Mouse (Mus musculus): ENCODE data around the gene Tm9sf3. TPM values are rescaled to one million over a fixed set of nuclear protein-coding genes. Genes with fewer than 3 reads are reported as not detected.

Tm9sf3 gene
- total and polyA plus RNA-seq, 3 experiments: 34.3 to 114 (median 103) TPM

DNA sequence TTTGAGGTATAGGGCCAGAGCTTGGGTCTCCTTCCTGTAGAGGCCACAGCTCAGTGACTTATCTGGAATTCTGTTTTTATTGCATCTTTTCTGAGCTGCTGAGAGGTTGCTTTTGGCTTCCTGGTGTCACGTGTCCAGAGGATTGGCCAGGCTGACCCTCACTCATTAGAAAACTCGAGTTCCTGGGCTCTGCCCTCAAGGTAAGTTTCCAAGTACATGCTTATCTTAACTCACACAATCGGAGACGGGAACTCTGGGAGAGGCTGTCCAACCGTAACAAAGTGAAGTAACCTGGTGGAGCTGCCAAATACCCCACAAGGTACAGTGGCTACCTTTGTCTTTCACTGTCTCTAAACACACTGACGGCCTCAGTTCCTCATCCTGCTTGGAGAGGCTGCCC lies 39.6 kb upstream of the Tm9sf3 start:
- no peaks in the 10 kb centered on the region for H3K9me3 ChIP-seq (replicated peaks; ENCODE audit: insufficient read depth, low read length)
- no peak for TF ChIP-seq JUND (IDR thresholded peaks at IDR 0.05; ENCODE audit: low read depth, low read length)
- no peak for TF ChIP-seq ZKSCAN1 (IDR thresholded peaks at IDR 0.05; ENCODE audit: low read depth, low read length)
- no peak for TF ChIP-seq CHD2 (IDR thresholded peaks at IDR 0.05; ENCODE audit: low read length)
- no peak for TF ChIP-seq TAL1 (IDR thresholded peaks at IDR 0.05; ENCODE audit: low read length)
- no peak for TF ChIP-seq ZC3H11A (IDR thresholded peaks at IDR 0.05; ENCODE audit: low read depth, low read length)
- TF ChIP-seq ELF1 (IDR thresholded peaks at IDR 0.05; ENCODE audit: low read depth, low read length): no peak
- TF ChIP-seq E2F4 (IDR thresholded peaks at IDR 0.05; ENCODE audit: borderline replicate concordance, low read depth, low read length): no peak
- TF ChIP-seq TBP (IDR thresholded peaks at IDR 0.05; ENCODE audit: low read depth, low read length): no peak
- TF ChIP-seq POLR2AphosphoS5 (IDR thresholded peaks at IDR 0.05; ENCODE audit: borderline replicate concordance, low read depth, low read length): no peak
- TF ChIP-seq MXI1 (IDR thresholded peaks at IDR 0.05; ENCODE audit: low read depth, low read length): no peak
- TF ChIP-seq UBTF (IDR thresholded peaks at IDR 0.05; ENCODE audit: borderline replicate concordance, insufficient read depth, low read depth, low read length): no peak
- TF ChIP-seq SIN3A (IDR thresholded peaks at IDR 0.05; ENCODE audit: low read length): no peak
- TF ChIP-seq POLR2A (IDR thresholded peaks at IDR 0.05; ENCODE audit: control insufficient read depth in 1 of 2, insufficient read depth in 1 of 2, low read depth in 1 of 2, low read length in 2 of 2, poor library complexity in 1 of 2): no peak
- TF ChIP-seq SMC3 (IDR thresholded peaks at IDR 0.05; ENCODE audit: low read depth, low read length): no peak
- TF ChIP-seq CTCF (IDR thresholded peaks at IDR 0.05 in 2 of 3, conservative IDR thresholded peaks at IDR 0.05 in 1 of 3; ENCODE audit: control insufficient read depth in 1 of 3, insufficient read depth in 1 of 3, low read depth in 2 of 3, low read length in 3 of 3, poor library complexity in 1 of 3, severe bottlenecking in 1 of 3): no peak
- TF ChIP-seq TCF12 (IDR thresholded peaks at IDR 0.05; ENCODE audit: low read depth, low read length): no peak
- no peak overlapping the region for H3K27ac ChIP-seq (ENCODE audit: control insufficient read depth, low read depth, low read length)
- H3K4me3 ChIP-seq (ENCODE audit: control insufficient read depth in 1 of 2, insufficient read depth in 1 of 2, low read depth in 2 of 2, low read length in 2 of 2): no peak overlapping the region
- no peak for DNase-seq (ENCODE audit: low read depth, low spot score)
- no peaks in the 10 kb centered on the region for H3K79me2 ChIP-seq (ENCODE audit: control insufficient read depth, insufficient read depth, low read length, poor library complexity)
- H3K9ac ChIP-seq (ENCODE audit: control insufficient read depth, low read depth, low read length, poor library complexity, severe bottlenecking): no peak overlapping the region
- H3K4me1 ChIP-seq (ENCODE audit: control insufficient read depth in 1 of 2, insufficient read depth in 2 of 2, low read length in 2 of 2): no peaks in the 10 kb centered on the region
- no peaks in the 10 kb centered on the region for H3K36me3 ChIP-seq (ENCODE audit: control insufficient read depth in 1 of 2, insufficient read depth in 2 of 2, low read length in 2 of 2)
- no peaks in the 10 kb centered on the region for H3K27me3 ChIP-seq (ENCODE audit: control insufficient read depth in 1 of 2, insufficient read depth in 2 of 2, low read length in 2 of 2)

GRCm38 (mm10) chr19:41301856-41302255 lies 38.1 kb upstream of the Tm9sf3 start:
- no peak overlapping the region for H3K9ac ChIP-seq (ENCODE audit: control insufficient read depth, low read depth, low read length, poor library complexity, severe bottlenecking)
- H3K79me2 ChIP-seq (ENCODE audit: control insufficient read depth, insufficient read depth, low read length, poor library complexity): no peaks in the 10 kb centered on the region
- DNase-seq (ENCODE audit: low read depth, low spot score): no peak
- no peaks in the 10 kb centered on the region for H3K36me3 ChIP-seq (ENCODE audit: control insufficient read depth in 1 of 2, insufficient read depth in 2 of 2, low read length in 2 of 2)
- H3K9me3 ChIP-seq (replicated peaks; ENCODE audit: insufficient read depth, low read length): no peaks in the 10 kb centered on the region
- TF ChIP-seq KAT2A (conservative IDR thresholded peaks at IDR 0.05; ENCODE audit: low read depth, low read length): no peak
- TF ChIP-seq E2F4 (IDR thresholded peaks at IDR 0.05; ENCODE audit: borderline replicate concordance, low read depth, low read length): no peak
- TF ChIP-seq ZC3H11A (IDR thresholded peaks at IDR 0.05; ENCODE audit: low read depth, low read length): no peak
- TF ChIP-seq MEF2A (IDR thresholded peaks at IDR 0.05; ENCODE audit: extremely low read depth, insufficient replicate concordance, low read depth, low read length, poor library complexity, severe bottlenecking): no peak
- TF ChIP-seq CHD1 (IDR thresholded peaks at IDR 0.05; ENCODE audit: low read depth, low read length): no peak
- TF ChIP-seq MAX (IDR thresholded peaks at IDR 0.05; ENCODE audit: low read length): no peak
- no peak for TF ChIP-seq NRF1 (IDR thresholded peaks at IDR 0.05; ENCODE audit: insufficient read depth, low read depth, low read length, poor library complexity, severe bottlenecking)
- TF ChIP-seq BHLHE40 (IDR thresholded peaks at IDR 0.05; ENCODE audit: borderline replicate concordance, low read depth, low read length): no peak
- TF ChIP-seq MAFK (IDR thresholded peaks at IDR 0.05; ENCODE audit: borderline replicate concordance, low read depth, low read length): no peak
- TF ChIP-seq EP300 (IDR thresholded peaks at IDR 0.05; ENCODE audit: low read depth in 1 of 2, low read length in 2 of 2): no peak
- H3K27ac ChIP-seq (ENCODE audit: control insufficient read depth, low read depth, low read length): no peak overlapping the region
- H3K4me1 ChIP-seq (ENCODE audit: control insufficient read depth in 1 of 2, insufficient read depth in 2 of 2, low read length in 2 of 2): no peaks in the 10 kb centered on the region
- no peaks in the 10 kb centered on the region for H3K27me3 ChIP-seq (ENCODE audit: control insufficient read depth in 1 of 2, insufficient read depth in 2 of 2, low read length in 2 of 2)
- H3K4me3 ChIP-seq (ENCODE audit: control insufficient read depth in 1 of 2, insufficient read depth in 1 of 2, low read depth in 2 of 2, low read length in 2 of 2): no peak overlapping the region
